Mouse (Mus musculus) myocyte (in vitro differentiated cells): Measurements from ENCODE around the gene 1700017N19Rik.

ENCODE experiments used
- CEBPB ChIP-seq: IDR thresholded peaks from 2 replicates; pipeline ENCODE4 v1.6.1; 2011; ENCODE audit warnings: mild to moderate bottlenecking, moderate library complexity; ENCODE audit not compliant: poor library complexity, insufficient read depth, severe bottlenecking
- E2F4 ChIP-seq: IDR thresholded peaks from one replicate; pipeline ENCODE4 v1.6.1; 2011; ENCODE audit warnings: mild to moderate bottlenecking, control low read depth, moderate library complexity; ENCODE audit not compliant: insufficient read depth
- MAX ChIP-seq: IDR thresholded peaks from one replicate; pipeline ENCODE4 v1.6.1; 2011; ENCODE audit warnings: low read depth, mild to moderate bottlenecking, control low read depth
- MYOD1 ChIP-seq, 3 experiments: IDR thresholded peaks; one replicate each; pipeline ENCODE4 v1.6.1; 2011; ENCODE audit warnings: control low read depth in 2 of 3, low read depth in 2 of 3, mild to moderate bottlenecking in 2 of 3, moderate library complexity in 1 of 3; ENCODE audit not compliant: insufficient read length in 2 of 3, control insufficient read depth in 1 of 3
- POLR2A ChIP-seq: IDR thresholded peaks from one replicate; pipeline ENCODE4 v1.6.1; 2011; ENCODE audit warnings: low read depth, mild to moderate bottlenecking, control low read depth, moderate library complexity; ENCODE audit not compliant: insufficient read length
- POLR2AphosphoS2 ChIP-seq: IDR thresholded peaks from one replicate; pipeline ENCODE4 v1.6.1; 2011; ENCODE audit warnings: low read depth, control low read depth; ENCODE audit not compliant: insufficient read length
- REST ChIP-seq: IDR thresholded peaks from one replicate; pipeline ENCODE4 v1.6.1; 2011; ENCODE audit warnings: mild to moderate bottlenecking, control low read depth, moderate library complexity; ENCODE audit not compliant: insufficient read depth, insufficient read length
- TCF12 ChIP-seq: IDR thresholded peaks from one replicate; pipeline ENCODE4 v1.6.1; 2011; ENCODE audit warnings: mild to moderate bottlenecking, control low read depth; ENCODE audit not compliant: poor library complexity, insufficient read depth, severe bottlenecking
- TCF3 ChIP-seq: IDR thresholded peaks from one replicate; pipeline ENCODE4 v1.6.1; 2011; ENCODE audit warnings: low read depth, control low read depth; ENCODE audit not compliant: insufficient read length
- USF1 ChIP-seq: IDR thresholded peaks from one replicate; pipeline ENCODE4 v1.6.1; 2011; ENCODE audit warnings: low read depth, mild to moderate bottlenecking, control low read depth, moderate library complexity

- no peak for TF ChIP-seq E2F4
- no peak for TF ChIP-seq REST
- no peak for TF ChIP-seq POLR2A
- no peak for TF ChIP-seq TCF3
- TF ChIP-seq USF1, result no peak
- TF ChIP-seq CEBPB, result no peak
- no peak for TF ChIP-seq MAX
- no peak for TF ChIP-seq MYOD1 (IDR thresholded peaks at IDR 0.05; ENCODE audit: control insufficient read depth in 1 of 3, insufficient read length in 2 of 3, low read depth in 2 of 3)
- no peak for TF ChIP-seq TCF12
- no peak for TF ChIP-seq POLR2AphosphoS2
Measured at GRCm38 (mm10) chr10:100661970-100662590, 71.8 kb downstream of the 1700017N19Rik start.
